Mouse (Mus musculus): ENCODE measurements around the gene Defb15.
"Not testable (repeated sequence)": the region's sequence is repeated elsewhere in the genome, so short reads cannot be mapped to it uniquely, and the experiment has no call there.

Defb15 gene

GRCm38 (mm10) chr8:21932610-21933009 lies at the start of gene Defb15:
TSS of gene Defb15 (minus strand) at chr8:21932710.
- DNase-seq, result no peak

- no peak for DNase-seq
These were observed 49.3 kb upstream of the Defb15 start for GRCm38 (mm10) chr8:21981664-21982337.

GRCm38 (mm10) chr8:21978193-21978592 lies 45.7 kb upstream of the Defb15 start:
- DNase-seq, result no peak

- no peak for DNase-seq
These were observed 37.0 kb upstream of the Defb15 start, which contains the start of gene Ccdc70 for GRCm38 (mm10) chr8:21969475-21969874. TSS of gene Ccdc70 (plus strand) at chr8:21969775.

GRCm38 (mm10) chr8:21966646-21967045 lies 34.1 kb upstream of the Defb15 start:
- no peak for DNase-seq

- DNase-seq, result no peak
These were observed 25.9 kb upstream of the Defb15 start, which contains the start of gene Fam90a1a for GRCm38 (mm10) chr8:21958414-21958813. TSS of gene Fam90a1a (plus strand) at chr8:21958714.

GRCm38 (mm10) chr8:21956336-21956735 lies 23.8 kb upstream of the Defb15 start:
- DNase-seq, result no peak

- DNase-seq, result peak; percentile 46
These were observed 22.8 kb upstream of the Defb15 start for GRCm38 (mm10) chr8:21955321-21955720.

GRCm38 (mm10) chr8:21947311-21948017 lies 15.0 kb upstream of the Defb15 start:
- peak; percentile 10 for DNase-seq

- DNase-seq, result no peak
These were observed 14.0 kb upstream of the Defb15 start, which contains the start of gene Defb13 for GRCm38 (mm10) chr8:21946462-21946861. TSS of gene Defb13 (plus strand) at chr8:21946762.

- DNase-seq, result not testable (repeated sequence)
These were observed 5.5 kb upstream of the Defb15 start, which contains the start of gene Defb35 for GRCm38 (mm10) chr8:21938052-21938451. TSS of gene Defb35 (plus strand) at chr8:21938352.

GRCm38 (mm10) chr8:21930754-21931153 lies 1.8 kb downstream of the Defb15 start:
- DNase-seq, result not testable (repeated sequence)

- DNase-seq, result no peak
These were observed 16.9 kb downstream of the Defb15 start for GRCm38 (mm10) chr8:21915625-21916024.

GRCm38 (mm10) chr8:21912554-21912953 lies 20.0 kb downstream of the Defb15 start:
- no peak for DNase-seq

GRCm38 (mm10) chr8:21911931-21912330 lies 20.6 kb downstream of the Defb15 start:
- no peak for DNase-seq

GRCm38 (mm10) chr8:21906290-21906689 lies 26.2 kb downstream of the Defb15 start, which contains the start of gene Defb11:
TSS of gene Defb11 (minus strand) at chr8:21906412.
- DNase-seq, result peak; percentile 23

GRCm38 (mm10) chr8:21885321-21885720 lies 47.2 kb downstream of the Defb15 start, which contains the start of gene Defb9:
TSS of gene Defb9 (minus strand) at chr8:21885421.
- not testable (repeated sequence) for DNase-seq

Measured in kidney, postnatal 14 days (tissue).